Mouse (Mus musculus) kidney, adult 2 months (tissue): ENCODE results near the gene Asdurf. TPM values are rescaled to one million over a fixed set of nuclear protein-coding genes. Genes with fewer than 3 reads are reported as not detected.
A peak's percentile ranks its signal among the peaks of the same experiment; 100 is the strongest.
"Not testable (repeated sequence)": the region's sequence is repeated elsewhere in the genome, so short reads cannot be mapped to it uniquely, and the experiment has no call there.

Source experiments
- DNase-seq: peaks from one replicate; pipeline ENCODE4 v3.0.0; 2021
- H3K27ac ChIP-seq: fragments of 200-500 bp; 2 replicates; pipeline ENCODE4 v1.5.1; 2012; ENCODE audit warnings: low read depth, low read length, control low read depth, inconsistent platforms; ENCODE audit not compliant: insufficient read depth
- H3K27me3 ChIP-seq: fragments of 200-500 bp; replicated peaks from 2 replicates; pipeline ENCODE4 v1.6.1; 2012; ENCODE audit warnings: mild to moderate bottlenecking, moderate library complexity, low read length, inconsistent platforms; ENCODE audit not compliant: control insufficient read depth, insufficient read depth
- H3K36me3 ChIP-seq: fragments of 200-500 bp; 2 replicates; pipeline ENCODE4 v1.6.1; 2012; ENCODE audit warnings: mild to moderate bottlenecking, moderate library complexity, low read length, inconsistent platforms; ENCODE audit not compliant: control insufficient read depth, insufficient read depth
- H3K4me1 ChIP-seq: fragments of 200-500 bp; 2 replicates; pipeline ENCODE4 v1.6.1; 2011; ENCODE audit warnings: low read length; ENCODE audit not compliant: control insufficient read depth, insufficient read depth
- H3K4me3 ChIP-seq: fragments of 200-500 bp; 2 replicates; pipeline ENCODE4 v1.5.1; 2011; ENCODE audit warnings: mild to moderate bottlenecking, low read depth, low read length, control low read depth; ENCODE audit not compliant: insufficient read depth
- CTCF ChIP-seq: fragments of 200-500 bp; conservative IDR thresholded peaks from 2 replicates; pipeline ENCODE4 v1.5.1; 2011; ENCODE audit warnings: low read depth, mild to moderate bottlenecking, control low read depth, low read length, moderate library complexity, mixed read lengths; ENCODE audit not compliant: insufficient read depth, insufficient read length
- POLR2A ChIP-seq: fragments of 200-500 bp; IDR thresholded peaks from one replicate; pipeline ENCODE4 v1.6.1; 2011; ENCODE audit warnings: low read depth, low read length, control low read depth
- WGBS: fragments of 180-500 bp; shearing (Covaris S2); methylation state at CpG from one replicate; pipeline ENCODE4 v1.1.7; 2018; 5-methylcytosine and 5-hydroxymethylcytosine counted together
- polyA plus RNA-seq: library from polyadenylated mRNA; depleted of rRNA; stranded (reverse); fragments of >200 nt; gene quantifications from 2 replicates; pipeline ENCODE4 v1.2.3, GENCODE M21; 2012; rRNA removed

Asdurf gene
- not detected in 2 replicates for polyA plus RNA-seq

DNA sequence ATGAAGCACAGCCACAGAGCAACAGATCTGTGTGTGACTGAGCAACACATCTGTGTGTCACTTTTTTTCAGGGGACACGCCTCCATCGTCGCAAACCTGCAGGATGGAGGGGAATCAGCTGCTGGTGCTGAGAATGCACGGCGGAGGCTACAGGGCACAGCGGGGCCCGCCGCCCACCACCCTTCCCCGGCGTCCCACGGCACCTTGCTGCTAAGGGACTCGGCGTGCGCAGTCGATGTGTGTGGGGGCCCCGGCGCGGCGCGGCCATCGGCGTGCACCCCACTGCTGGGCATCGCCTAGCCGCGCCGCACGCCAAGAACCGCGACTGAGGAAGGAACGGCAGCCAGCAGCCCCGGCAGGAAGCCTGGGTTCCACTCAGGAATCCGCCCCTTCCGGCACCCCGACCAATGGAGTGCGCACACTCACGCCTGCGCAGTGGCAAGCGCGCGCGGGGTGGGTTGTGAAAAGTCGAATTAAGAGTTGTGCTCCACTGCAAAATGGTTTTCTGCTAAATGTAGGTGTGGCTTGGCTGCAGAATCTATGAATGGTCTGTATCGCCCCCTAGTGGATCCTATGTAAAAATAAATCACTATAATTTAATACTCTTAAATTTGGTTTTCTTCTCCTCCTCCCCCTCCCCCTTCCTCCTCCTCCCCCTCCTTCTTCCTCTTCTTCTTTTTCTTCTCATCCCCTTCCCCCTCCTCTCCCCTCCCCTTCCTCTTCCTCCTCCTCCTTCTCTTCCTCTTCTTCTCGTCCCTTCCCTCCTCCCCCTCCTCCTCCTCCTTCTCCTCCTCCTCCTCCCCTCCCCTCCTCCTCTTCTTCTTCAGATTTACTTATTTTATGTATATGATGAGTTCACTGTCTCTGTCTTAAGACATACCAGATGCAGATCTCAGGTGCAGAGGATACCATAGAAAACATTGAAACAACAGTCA, at the start of gene Asdurf, which contains the start of the genes Gm28551 and Asnsd1:
Asdurf (minus strand) TSS at position 293 of the 935 bp plus-strand sequence.
Gm28551 (minus strand) TSS at position 341 of the 935 bp plus-strand sequence.
Asnsd1 (minus strand) TSS at position 426 of the 935 bp plus-strand sequence.
- DNase-seq, result peak; percentile 99
- H3K4me1 ChIP-seq, result no peaks in the 10 kb centered on the region
- peak within 1 kb of the TSS; percentile 87 for H3K4me3 ChIP-seq
- peaks cover 4% of the 10 kb centered on the region for H3K36me3 ChIP-seq
- 0 out of 2 replicates have a peak within 1 kb of the TSS, but pooled peaks have one; percentile 11 for H3K27ac ChIP-seq
- WGBS, result under 1% methylated on average over 43 of the region's 44 CpGs
- no peaks in the 10 kb centered on the region for H3K27me3 ChIP-seq
- TF ChIP-seq POLR2A, result peak; percentile 45
- peak; percentile 25; the same call in 1 of the 2 replicates for TF ChIP-seq CTCF

DNA sequence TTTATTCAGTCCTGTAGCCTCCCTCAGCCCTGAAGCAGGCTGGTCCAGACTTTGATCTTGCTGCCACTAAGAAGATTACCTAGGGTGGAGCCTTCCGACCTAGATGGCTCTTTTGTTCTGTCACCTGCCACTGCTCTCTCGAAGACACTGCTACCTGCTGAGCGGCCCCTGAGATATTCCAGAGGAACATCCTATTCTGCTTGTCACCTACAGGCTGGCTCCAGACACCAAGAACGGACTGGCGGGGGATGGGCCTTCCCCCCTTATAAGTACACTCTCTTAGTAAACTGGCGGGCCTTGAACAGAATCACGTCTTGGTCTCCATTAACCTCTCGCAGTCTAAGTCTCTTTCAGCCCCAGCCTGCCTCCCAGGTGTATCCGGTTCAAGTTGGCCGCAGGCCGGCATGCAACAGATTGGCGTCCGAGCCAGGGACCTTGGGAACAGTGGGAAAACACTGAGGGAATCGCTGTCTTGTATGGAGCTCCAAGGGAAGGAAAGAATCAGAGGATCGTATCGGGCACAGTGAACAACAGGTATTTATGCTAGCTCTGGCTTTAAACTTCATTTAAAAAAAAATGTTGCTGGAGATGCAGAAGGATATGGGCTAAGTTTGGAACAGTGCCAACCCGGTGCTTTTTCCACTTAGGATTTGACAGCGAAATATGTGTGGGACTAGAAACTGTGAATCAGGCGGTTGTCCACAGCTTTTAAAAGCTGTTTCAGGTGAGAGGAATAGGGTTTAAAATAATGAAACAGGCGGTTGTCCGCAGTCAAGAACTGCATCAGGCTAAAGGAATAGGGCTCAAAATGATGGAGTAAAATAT, 41.7 kb upstream of the Asdurf start:
- not testable (repeated sequence) for H3K27ac ChIP-seq, H3K27me3 ChIP-seq, H3K36me3 ChIP-seq, H3K4me1 ChIP-seq, H3K4me3 ChIP-seq
- DNase-seq, result peak; percentile 2
- WGBS, result 30% methylated on average over 21 of the region's 21 CpGs

DNA sequence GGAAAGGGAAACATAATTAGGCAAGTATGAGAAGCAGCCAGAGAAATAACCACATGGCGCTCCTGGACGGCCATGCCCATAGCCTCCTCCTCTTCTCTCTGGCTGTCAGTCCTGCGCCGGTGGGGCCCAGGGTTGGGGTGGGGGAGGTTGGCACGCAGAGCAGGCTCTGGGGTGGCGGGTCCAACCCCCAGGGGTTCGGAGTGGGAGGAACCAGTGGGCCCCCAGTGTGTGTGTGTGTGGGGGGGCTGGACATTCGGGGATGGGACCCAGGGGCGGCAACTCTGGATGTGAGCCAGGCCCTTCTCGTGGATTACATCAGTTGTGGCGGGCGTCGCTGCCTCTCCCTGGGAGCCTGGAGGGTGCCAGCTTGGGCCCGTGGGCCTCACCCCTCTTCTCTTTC, 36.3 kb upstream of the Asdurf start:
- Histone ChIP-seq H3K27me3 (no peaks in the 10 kb centered on the region), H3K4me1 (no peaks in the 10 kb centered on the region), H3K36me3 (no peaks in the 10 kb centered on the region), H3K4me3 (no peak overlapping the region), H3K27ac (no peak overlapping the region)
- WGBS, result 93% methylated on average over 14 of the region's 14 CpGs
- DNase-seq, result no peak
- TF ChIP-seq POLR2A, result no peak
- TF ChIP-seq CTCF, result no peak

DNA sequence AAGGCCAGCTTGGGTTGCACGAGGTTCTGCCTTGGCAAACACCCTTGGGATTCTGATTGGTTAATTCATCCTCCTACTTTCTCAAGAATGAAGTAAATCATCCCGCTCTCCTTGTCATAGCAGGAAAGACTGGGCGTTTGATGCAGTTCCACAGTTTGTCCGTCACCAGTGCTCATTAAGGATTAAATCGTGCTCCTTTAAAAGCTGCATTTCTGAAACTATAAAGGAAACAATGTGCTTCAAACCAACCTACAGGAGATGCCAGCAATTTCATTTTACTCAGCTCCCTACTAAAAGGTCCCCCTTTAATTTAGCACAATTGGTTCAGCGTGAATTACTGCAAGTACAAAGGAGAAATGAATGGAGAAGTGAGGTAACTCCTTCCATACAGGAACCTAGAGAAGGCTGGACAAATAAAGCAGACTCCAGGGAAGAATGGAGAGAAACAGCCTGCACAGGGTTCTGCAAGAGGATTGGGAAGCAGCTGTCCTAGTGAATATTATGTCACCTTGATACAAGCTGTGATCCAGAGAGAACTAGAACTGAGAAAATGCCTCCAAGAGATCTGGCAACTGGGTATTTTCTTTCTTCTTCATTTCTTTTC, 31.8 kb upstream of the Asdurf start:
- no peaks in the 10 kb centered on the region for H3K27me3 ChIP-seq
- no peak overlapping the region for H3K4me3 ChIP-seq
- WGBS, result 66% methylated on average over 6 of the region's 6 CpGs
- no peak overlapping the region for H3K27ac ChIP-seq
- H3K36me3 ChIP-seq, result no peaks in the 10 kb centered on the region
- TF ChIP-seq CTCF, result no peak
- no peak for TF ChIP-seq POLR2A
- DNase-seq, result peak; percentile 1
- no peaks in the 10 kb centered on the region for H3K4me1 ChIP-seq

DNA sequence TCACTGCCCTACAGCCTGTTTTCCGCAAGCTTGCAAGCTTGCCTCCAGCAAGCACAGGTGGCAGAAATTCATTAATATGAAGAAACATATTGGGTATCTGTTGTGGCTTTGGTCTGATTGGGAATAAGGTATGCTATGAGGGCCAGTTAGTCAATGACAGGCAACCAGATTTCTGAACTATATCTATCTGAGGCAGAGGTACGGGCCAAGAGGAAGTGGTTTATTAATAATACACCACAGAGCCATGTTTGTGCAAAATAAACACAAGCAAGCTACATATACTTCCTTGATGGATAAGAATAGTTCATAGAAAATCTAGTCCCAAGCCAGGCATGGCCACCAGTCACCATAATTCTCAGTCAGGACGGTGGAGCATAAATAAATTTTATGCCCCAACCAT, 25.3 kb upstream of the Asdurf start:
- no peak for DNase-seq
- H3K4me3 ChIP-seq, result no peak overlapping the region
- H3K36me3 ChIP-seq, result no peaks in the 10 kb centered on the region
- no peaks in the 10 kb centered on the region for H3K4me1 ChIP-seq
- TF ChIP-seq POLR2A, result no peak
- TF ChIP-seq CTCF, result no peak
- WGBS, result 71% methylated on average over 3 of the region's 3 CpGs
- no peaks in the 10 kb centered on the region for H3K27me3 ChIP-seq
- H3K27ac ChIP-seq, result no peak overlapping the region

DNA sequence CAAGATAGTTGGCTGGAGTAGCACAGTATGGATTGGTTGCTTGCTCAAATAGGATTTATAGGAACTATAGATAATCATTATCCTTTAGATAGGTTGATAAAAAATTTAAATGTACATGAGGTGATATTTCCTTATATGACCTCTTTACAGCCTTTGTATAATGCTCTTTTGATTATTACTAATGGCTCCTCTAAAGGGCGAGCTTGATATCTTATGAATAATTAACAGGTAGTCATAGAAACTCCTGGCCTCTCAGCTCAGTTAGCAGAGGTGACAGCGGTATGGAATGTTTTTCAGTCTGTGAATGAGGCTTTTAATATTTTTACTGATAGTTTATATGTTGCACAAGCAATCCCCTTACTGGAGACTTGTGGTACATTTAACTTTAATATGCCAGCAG, 23.5 kb upstream of the Asdurf start:
- H3K4me3 ChIP-seq, H3K4me1 ChIP-seq, H3K27ac ChIP-seq, DNase-seq, H3K36me3 ChIP-seq, H3K27me3 ChIP-seq: not testable (repeated sequence)
- WGBS, result 54% methylated on average over 2 of the region's 2 CpGs

DNA sequence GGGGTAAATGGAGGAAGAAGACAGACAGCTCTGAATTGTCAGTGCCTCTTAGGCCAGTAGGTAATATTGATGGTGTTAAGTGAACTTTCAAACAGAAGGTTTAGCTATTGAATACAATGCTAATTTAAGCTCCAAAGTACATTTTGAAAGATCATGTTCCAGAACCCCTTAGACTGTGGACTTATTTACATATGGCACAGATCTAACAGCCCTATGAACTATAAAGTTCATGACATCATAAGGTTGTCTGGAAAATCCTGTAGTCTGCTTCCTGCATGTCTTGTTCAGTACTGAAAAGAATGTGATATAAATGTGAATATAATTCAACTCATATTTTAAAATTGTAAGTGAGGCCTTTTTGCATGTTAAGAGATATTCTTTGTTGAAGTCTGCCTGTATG, 6.6 kb upstream of the Asdurf start:
- DNase-seq, result no peak
- no peak overlapping the region for H3K27ac ChIP-seq
- no peak for TF ChIP-seq POLR2A
- no peak for TF ChIP-seq CTCF

More for the DNA sequence above, 6.6 kb upstream of the Asdurf start:
- Histone ChIP-seq H3K36me3 (no peaks in the 10 kb centered on the region), H3K27me3 (no peaks in the 10 kb centered on the region), H3K4me3 (no peak overlapping the region), H3K4me1 (no peaks in the 10 kb centered on the region)
